Mouse (Mus musculus) kidney, postnatal 36 days (tissue): Measurements from ENCODE around the gene Olfr691.
"Not testable (repeated sequence)": the region's sequence is repeated elsewhere in the genome, so short reads cannot be mapped to it uniquely, and the experiment has no call there.

Source experiments
- DNase-seq, 2 experiments: peaks; one replicate each; pipeline ENCODE4 v3.0.0; 2021 to 2022; ENCODE audit warnings: mixed read lengths in 2 of 2

Olfr691 gene

DNA sequence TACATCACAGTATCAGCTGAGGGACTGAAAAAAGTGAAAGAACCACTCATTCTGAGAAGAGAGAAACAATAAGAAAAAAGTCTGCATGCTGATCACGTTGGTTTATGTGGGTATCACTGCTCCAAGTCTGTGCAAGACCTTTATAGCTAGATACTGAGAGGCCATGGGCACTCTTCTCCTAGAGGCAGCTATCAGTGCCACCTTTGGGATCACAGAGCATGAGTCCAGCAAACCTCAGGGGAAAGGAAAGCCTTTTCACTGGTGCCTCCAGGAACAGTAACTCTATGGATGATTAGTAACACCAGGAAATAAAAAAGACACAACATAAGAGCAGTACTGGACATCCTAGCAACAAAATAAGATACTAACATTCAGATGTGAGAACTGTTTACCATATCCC is at the start of gene Olfr691:
TSS of gene Olfr691 (minus strand) at position 101 of the 400 bp plus-strand sequence.
- DNase-seq: no peak

DNA sequence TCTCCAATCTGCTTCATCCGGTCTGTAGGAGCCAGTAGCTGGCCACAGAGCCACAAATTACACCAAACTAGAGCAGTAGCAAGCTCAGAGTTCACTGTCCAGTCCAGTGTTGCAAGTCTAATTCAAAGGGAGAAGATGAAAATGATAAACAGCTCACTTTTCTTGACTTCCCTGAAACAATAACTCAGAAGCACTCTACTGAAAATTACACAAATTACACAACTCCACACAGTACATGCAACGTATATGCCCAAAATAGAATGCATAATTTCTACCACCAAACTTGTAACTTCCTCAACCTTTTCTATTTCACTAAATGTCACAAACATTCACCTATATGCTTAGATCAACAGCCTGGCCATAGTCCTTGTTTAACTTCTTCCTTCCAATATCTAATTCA is 48.2 kb upstream of the Olfr691 start:
- DNase-seq: no peak

DNA sequence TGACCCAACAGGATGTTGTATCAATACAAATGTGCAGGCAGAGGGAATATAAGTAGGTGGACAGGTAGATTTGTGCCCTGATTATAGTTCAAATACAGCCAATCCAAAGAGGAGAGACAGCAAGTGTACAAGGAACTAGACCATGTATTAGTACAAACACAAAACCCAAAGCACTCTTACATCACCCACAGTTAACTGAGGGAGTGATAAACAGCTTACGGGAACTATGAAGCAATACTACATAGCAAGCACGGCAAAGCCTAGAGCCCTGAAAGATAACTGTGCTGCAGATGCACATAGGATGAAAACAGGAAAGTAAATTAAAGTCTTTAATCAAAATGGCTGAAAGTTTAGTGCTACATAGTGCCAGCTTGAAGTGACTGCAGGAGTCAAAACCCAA is 45.6 kb upstream of the Olfr691 start:
- DNase-seq: no peak

DNA sequence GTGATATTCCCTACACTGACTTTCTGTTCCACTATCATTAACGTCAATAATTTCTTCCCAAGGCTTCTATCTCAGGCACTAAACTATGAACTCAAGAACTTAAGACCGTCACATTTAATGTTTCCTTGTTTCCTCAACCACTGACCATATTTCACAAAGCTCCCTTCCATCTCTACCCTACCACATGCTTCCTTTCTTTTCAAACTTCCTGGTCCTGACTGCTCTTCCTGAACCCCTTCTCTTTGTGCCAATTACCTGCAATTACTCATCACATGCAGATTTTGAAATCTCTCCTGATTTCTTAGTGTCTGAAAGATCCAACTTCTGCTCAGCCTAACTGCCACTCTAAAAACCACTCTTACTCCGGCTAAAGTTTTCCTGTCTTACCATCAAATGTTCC is 38.3 kb upstream of the Olfr691 start:
- DNase-seq: no peak

DNA sequence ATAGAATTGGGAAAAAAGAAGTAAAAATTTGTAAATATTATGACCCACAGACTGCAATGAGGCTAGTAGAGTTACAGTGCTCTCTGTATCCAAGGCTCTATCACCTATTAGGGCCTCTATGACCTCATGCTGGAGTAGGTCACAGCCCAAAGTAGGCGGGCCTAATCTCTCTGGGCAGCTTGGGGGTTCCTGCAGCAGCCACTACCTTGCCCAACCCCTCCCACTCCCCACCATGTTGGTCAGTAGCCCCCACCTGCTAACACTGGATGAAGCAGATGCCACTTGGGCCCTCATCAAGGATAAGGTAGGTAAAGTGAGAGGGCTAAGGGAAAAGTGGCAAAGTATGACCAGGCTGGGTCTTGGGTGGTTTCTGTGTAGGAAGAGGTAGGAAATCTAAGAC is 32.8 kb upstream of the Olfr691 start, which contains the start of gene Gm5901:
TSS of gene Gm5901 (plus strand) at position 173 of the 400 bp plus-strand sequence.
- DNase-seq: no peak

DNA sequence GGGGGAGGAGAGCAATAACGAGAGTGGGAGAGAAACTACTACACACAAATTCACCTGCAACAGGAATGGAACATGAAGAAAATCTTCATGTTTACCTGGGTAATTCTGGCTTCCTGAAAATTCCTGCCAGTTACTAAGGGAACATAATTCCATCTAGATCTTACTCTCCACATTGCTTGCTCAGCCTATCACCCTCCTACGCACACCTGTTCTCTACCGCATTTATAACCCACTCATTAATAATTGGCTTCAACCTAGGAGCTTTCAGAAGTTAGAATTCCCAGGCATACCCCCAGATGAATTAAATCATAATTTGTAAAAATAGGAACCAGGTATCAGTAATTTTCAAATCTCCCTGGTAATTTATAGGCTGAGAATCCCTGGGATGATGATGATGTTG is 31.9 kb upstream of the Olfr691 start:
- no peak for DNase-seq

DNA sequence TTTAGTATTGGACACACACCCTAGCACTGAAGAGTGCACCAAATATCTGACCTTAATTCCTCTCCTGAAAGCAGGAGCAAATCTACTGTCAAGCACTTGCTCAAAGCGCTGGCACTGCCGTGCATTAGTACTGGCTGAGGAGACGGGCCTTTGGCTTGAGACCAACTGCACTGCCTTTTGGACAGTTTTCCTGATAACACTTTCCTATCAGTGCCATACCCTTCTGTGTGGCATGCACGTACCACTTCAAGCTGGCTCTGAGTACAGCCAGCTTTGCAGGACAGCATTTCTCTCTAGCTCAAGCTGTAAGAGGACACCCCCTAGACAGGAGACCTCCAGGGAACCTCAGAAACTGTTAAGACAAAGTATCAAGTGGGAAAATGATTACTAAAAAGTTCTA is 31.4 kb upstream of the Olfr691 start:
- no peak for DNase-seq

DNA sequence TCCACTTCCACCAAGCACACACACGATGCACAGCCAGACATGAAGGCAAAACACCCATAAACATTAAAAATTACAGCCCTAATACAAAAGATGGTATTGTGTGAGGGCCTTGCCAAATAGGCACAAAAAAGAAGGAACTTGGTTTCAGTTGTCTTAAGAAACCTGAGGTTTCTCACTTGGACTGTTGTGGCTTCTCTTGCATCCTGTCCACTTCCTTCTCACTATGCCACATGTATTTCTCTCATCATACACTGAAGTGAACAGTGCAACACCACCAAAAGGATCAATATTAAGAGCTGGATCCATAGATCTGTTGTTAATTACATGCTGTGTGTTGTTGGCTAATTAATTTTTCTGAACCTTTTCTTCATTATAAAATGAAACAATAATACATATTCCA is 30.8 kb upstream of the Olfr691 start:
- DNase-seq: no peak

DNA sequence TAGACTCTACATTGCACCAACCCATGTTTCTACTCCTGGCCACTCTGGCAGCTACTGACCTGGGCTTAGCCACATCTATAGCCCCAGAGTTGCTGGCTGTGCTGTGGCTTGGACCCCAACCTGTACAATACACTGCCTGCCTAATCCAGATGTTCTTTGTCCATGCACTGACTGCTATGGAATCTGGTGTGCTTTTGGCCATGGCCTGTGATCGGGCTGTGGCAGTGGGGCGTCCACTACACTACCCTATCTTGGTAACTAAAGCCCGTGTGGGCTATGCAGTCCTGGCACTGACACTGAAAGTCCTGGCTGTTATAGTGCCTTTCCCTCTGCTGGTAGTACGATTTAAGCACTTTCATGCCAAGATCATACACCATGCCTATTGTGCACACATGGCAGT is 26.5 kb upstream of the Olfr691 start:
- DNase-seq: no peak

DNA sequence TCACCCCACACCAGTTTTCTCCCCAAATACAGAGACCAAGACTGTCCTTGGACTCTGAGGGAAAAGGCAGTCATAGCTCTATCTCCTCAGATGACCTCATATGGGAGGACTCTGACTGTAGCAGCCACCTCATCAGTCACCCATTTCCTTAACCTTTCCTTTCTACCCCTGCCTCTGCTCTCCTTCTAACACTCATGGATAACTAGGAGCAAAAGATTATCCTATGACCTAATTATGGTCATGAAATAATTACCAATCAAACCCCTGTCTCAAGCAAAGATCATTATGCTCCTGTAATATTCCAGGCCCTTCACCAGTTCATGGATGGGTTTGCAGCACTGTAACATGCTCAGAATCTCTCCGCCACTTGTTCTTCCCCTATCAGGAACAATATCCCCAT is 25.9 kb upstream of the Olfr691 start, which contains the start of gene Olfr692:
TSS of gene Olfr692 (plus strand) at position 301 of the 400 bp plus-strand sequence.
- no peak for DNase-seq

DNA sequence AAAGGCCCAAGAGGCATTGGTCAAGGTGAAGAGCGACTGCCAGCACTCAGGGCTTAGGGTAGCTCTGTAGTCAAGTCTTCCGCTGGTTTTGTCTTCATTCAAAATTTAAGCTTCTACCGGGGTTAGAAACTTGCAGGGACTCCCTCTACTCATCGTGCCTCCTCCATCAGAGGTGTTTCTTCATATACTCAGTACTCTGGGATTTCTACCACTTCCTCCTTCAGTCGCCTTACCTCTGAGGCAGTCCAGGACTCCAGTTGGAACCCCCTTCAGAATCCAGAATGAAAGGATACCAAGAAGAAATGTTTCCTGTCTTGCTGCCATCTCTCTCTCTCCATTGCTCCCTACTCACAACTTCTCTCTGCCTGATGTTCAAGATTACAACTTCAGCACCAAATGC is 25.2 kb upstream of the Olfr691 start:
- no peak for DNase-seq

DNA sequence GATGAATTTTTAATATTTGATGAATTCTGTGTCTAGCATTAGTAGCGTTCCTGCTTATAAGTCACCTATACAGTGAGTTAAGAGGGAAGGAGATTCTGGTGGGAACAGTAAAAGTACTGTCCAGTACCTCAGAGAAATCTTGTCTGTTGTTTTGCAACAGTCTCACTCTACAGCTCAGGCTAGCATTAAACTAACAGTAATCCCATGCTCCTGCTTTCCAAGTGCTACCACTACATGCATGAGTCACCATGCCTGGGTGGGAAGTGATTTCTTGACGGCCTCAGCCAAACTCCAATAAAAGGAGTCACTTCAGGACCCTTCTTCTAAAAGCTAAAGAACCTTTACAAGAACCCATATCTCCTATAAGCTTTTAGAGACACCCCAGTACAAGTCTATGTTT is 19.6 kb upstream of the Olfr691 start:
- no peak for DNase-seq

DNA sequence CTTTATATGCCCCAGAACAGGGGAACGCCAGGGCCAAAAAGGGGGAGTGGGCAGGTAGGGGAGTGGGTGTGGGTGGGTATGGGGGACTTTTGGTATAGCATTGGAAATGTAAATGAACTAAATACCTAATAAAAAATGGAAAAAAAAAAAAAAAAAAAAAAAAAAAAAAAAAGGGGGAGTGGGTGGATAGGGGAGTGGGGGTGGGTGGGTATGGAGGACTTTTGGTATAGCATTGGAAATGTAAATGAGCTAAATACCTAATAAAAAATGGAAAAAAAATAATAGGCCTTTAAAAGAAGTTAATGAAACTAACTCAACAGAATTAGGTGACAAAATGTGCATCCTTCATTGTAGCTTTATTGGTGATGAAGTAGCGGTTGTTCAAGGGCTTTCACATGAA is 14.4 kb upstream of the Olfr691 start:
- DNase-seq: not testable (repeated sequence)

DNA sequence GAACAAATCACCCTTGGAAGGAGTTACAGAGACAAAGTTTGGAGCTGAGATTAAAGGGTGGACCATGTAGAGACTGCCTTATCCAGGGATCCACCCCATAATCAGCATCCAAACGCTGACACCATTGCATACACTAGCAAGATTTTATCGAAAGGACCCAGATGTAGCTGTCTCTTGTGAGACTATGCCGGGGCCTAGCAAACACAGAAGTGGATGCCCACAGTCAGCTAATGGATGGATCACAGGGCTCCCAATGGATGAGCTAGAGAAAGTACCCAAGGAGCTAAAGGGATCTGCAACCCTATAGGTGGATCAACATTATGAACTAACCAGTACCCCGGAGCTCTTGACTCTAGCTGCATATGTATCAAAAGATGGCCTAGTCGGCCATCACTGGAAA is 14.0 kb upstream of the Olfr691 start:
- not testable (repeated sequence) for DNase-seq

DNA sequence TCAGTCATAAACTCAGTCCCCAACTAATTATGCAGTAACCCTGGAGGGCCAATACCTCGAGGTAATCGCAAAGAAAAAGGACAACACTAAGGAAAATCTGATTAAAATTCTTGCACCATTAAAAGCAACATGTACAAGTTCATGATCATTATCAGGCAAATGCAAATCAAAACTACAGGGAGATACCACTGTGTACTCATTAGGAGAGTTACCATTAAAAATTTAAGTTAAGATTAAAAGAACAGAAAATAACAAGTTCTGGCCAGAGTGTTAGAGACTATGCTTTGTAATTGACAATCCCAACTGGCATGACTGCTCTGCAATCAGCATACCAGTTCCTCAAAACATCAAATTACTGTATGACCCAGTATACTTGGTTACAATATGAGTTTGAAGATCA is 682 bp upstream of the Olfr691 start:
- no peak for DNase-seq

DNA sequence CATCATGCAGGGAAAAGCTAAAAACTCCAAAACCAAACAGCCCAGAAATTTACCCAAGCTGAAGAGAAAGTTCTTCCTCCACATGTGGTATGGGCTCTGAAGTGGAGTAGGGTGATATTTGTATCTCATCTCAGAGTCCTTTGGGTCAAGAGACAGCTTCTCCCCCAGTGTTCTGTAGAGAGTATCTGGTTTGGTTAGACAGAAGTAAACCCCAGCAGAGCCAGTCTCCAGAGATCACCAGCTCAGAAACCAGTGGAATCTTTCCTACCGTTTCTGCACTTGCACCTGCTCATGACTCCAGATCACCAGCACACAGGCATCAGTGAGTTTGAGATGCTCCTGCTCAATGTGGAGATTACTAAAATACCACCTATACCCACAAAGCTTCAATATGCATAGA is 8.1 kb downstream of the Olfr691 start, which contains the start of gene Olfr690:
TSS of gene Olfr690 (minus strand) at position 101 of the 400 bp plus-strand sequence.
- DNase-seq: no peak

DNA sequence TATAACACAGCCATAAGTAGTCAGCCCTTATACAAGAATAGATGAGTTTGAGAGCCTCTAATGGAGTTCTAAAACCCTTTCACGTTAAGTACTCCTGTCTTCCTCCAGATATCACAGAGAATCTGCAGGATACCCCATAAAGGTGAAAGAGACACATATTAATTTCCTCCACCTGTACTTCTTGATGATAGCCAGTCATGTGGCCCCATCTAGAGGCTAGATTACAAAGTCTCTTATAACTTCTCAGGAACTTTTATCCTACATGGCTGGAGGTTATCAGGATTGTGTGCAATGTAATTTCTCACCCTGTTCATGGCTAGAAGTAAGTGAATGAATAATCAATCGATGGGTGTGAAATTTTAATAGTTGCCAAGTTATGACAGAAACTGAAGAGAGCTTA is 16.8 kb downstream of the Olfr691 start:
- DNase-seq: no peak

DNA sequence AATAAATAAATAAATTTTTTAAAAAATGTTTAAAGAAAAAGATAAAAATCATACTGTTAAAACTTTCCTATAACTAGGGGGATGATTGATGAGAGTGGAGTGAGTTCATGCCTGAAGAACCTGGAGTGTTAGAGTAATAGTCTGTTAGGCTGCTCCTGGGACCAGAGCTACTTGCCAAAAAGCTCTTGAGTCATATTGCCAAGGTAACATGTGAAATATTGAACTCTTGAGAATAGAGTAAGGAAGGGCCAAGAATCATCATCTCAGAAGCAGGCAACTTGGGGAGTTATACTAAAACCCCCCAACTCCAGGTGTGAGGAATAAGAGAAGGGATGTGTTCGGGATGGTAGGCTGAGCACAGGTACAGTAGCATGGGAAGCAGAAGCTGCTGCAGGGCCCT is 31.2 kb downstream of the Olfr691 start, which contains the start of gene Olfr689:
TSS of gene Olfr689 (plus strand) at position 301 of the 400 bp plus-strand sequence.
- DNase-seq: no peak

DNA sequence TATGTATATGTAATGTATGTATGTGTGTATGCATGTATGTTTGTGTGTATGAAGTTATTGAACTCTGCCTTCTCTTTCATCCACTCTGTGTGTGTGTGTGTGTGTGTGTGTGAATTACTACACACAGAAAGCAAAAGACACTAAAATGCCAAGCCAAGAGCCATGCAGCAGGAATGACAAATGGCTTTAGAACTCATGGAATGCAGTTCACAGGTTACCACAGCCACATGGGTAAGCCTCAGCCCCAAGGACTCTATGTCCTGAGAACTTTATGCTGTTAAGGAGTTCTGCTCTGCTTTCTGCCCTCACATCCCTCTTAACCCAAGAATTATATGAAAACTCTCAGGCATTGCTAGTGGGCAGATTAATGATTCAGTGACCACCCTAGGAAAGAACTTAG is 52.0 kb downstream of the Olfr691 start:
- no peak for DNase-seq

DNA sequence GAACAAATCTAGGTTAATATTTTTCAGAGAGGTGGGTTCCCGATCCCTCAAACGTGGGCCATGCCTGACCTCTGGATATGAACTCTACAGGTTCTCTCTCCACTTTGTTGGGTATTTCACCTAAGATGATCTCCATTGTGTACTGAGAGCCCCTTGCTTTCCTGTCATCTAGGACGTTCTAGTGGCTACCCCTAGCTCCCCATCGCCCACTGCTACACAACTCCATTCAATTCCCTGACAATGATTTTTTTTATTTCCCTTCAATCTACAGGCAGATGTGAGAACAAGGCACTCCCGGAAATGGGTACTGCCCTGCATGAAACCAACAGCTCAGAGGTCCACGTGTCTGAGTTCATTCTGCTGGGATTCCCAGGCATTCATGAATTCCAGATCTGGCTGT is 54.3 kb downstream of the Olfr691 start, which contains the start of gene Olfr688:
TSS of gene Olfr688 (plus strand) at position 301 of the 400 bp plus-strand sequence.
- no peak for DNase-seq
